Mouse (Mus musculus) adipocyte (in vitro differentiated cells): ENCODE results near the gene Olfr1396.

ENCODE experiments used
- DNase-seq: peaks from one replicate; pipeline ENCODE4 v3.0.0-alpha.2; 2016; ENCODE audit warnings: low spot score

Olfr1396 gene

GRCm38 (mm10) chr11:49114774-49115173, at the start of gene Olfr1396:
Olfr1396 (minus strand) TSS chr11:49114874.
- DNase-seq: no peak

GRCm38 (mm10) chr11:49156821-49157814, 42.4 kb upstream of the Olfr1396 start:
- no peak for DNase-seq

- DNase-seq: no peak
Measured at GRCm38 (mm10) chr11:49154077-49154476, 39.4 kb upstream of the Olfr1396 start, which contains the start of gene Olfr1394. Olfr1394 (plus strand) TSS chr11:49154377.

- DNase-seq: no peak
Measured at GRCm38 (mm10) chr11:49141974-49142373, 27.3 kb upstream of the Olfr1396 start, which contains the start of gene Olfr1395. Olfr1395 (plus strand) TSS chr11:49142274.

GRCm38 (mm10) chr11:49124169-49124568, 9.5 kb upstream of the Olfr1396 start:
- DNase-seq: no peak

- DNase-seq: no peak
Measured at GRCm38 (mm10) chr11:49119635-49120034, 5.0 kb upstream of the Olfr1396 start.

GRCm38 (mm10) chr11:49114158-49114557, 516 bp downstream of the Olfr1396 start:
- DNase-seq: no peak

- no peak for DNase-seq
Measured at GRCm38 (mm10) chr11:49112624-49113219, 2.0 kb downstream of the Olfr1396 start.

GRCm38 (mm10) chr11:49111000-49111399, 3.7 kb downstream of the Olfr1396 start:
- DNase-seq: no peak

GRCm38 (mm10) chr11:49108833-49109232, 5.8 kb downstream of the Olfr1396 start:
- peak; percentile 72 for DNase-seq

- no peak for DNase-seq
Measured at GRCm38 (mm10) chr11:49107650-49108537, 6.8 kb downstream of the Olfr1396 start.

- DNase-seq: no peak
Measured at GRCm38 (mm10) chr11:49105752-49106151, 8.9 kb downstream of the Olfr1396 start.

- peak; percentile 95 for DNase-seq
Measured at GRCm38 (mm10) chr11:49103047-49103693, 11.5 kb downstream of the Olfr1396 start.

- DNase-seq: no peak
Measured at GRCm38 (mm10) chr11:49101500-49101899, 13.2 kb downstream of the Olfr1396 start.

- DNase-seq: peak; percentile 25
Measured at GRCm38 (mm10) chr11:49100409-49100808, 14.3 kb downstream of the Olfr1396 start.

- no peak for DNase-seq
Measured at GRCm38 (mm10) chr11:49095367-49095766, 19.3 kb downstream of the Olfr1396 start.

GRCm38 (mm10) chr11:49093861-49094660, 20.6 kb downstream of the Olfr1396 start:
- no peak for DNase-seq

- no peak for DNase-seq
Measured at GRCm38 (mm10) chr11:49092786-49093185, 21.9 kb downstream of the Olfr1396 start.

- DNase-seq: no peak
Measured at GRCm38 (mm10) chr11:49092053-49092586, 22.6 kb downstream of the Olfr1396 start.

- no peak for DNase-seq
Measured at GRCm38 (mm10) chr11:49091171-49091570, 23.5 kb downstream of the Olfr1396 start.
